ENCODE assay signal across 14 mouse cellular contexts in genomic region chr9:44170691-44171151, GRCm38 (mm10). TPM values are rescaled to one million over a fixed set of nuclear protein-coding genes. Genes with fewer than 3 reads are reported as not detected.
DNase-seq lines count a peak whose midpoint lies in the region; TF ChIP-seq lines count a peak whose summit lies in the region.
"Had no signal": no experiment of that assay in that cellular context is flagged by ENCODE, and none has a peak within 500 bp of the region (broad histone marks: within the 10 kb centered on the region; RNA-seq: fewer than 3 reads in every experiment).

No protein-coding gene starts in this region.

- peaks cover 50% of the 10 kb centered on the region for H3K4me1 ChIP-seq in bone marrow macrophage, adult 2 months (ENCODE audit: control insufficient read depth, insufficient read depth, low read length)
- H3K4me1 ChIP-seq: forebrain, embryonic 12.5 days had no signal

- DNase-seq in adrenal gland, adult 2 months, result peak; percentile 83
- DNase-seq in heart, adult 8-10 months (ENCODE audit: low spot score), result peak; percentile 26
- peak; percentile 27 to 29 for DNase-seq in heart, postnatal 14 days
- DNase-seq in right cerebral cortex, postnatal 25 days, result no peak
- DNase-seq in cerebellum, postnatal 10 days, result no peak
- DNase-seq in ovary, postnatal 14 days (ENCODE audit: low spot score), result no peak
- DNase-seq: left cerebral cortex, postnatal 4 days; lung, postnatal 4 days had no signal

- intact Hi-C loops in heart, postnatal 14 days (cut with DNase I), result no loop called here

- no peak overlapping the region for H3K4me3 ChIP-seq in bone marrow macrophage, adult 2 months (ENCODE audit: insufficient read depth, low read length)
- H3K4me3 ChIP-seq: embryonic facial prominence, embryonic 12.5 days; forebrain, embryonic 12.5 days had no signal

- TF ChIP-seq CTCF in bone marrow macrophage, adult 2 months (IDR thresholded peaks at IDR 0.05; ENCODE audit: low read depth, low read length), result no peak

- TF ChIP-seq POLR2A in bone marrow macrophage, adult 2 months (IDR thresholded peaks at IDR 0.05; ENCODE audit: borderline replicate concordance, low read depth, low read length), result no peak

- H3K27ac ChIP-seq in bone marrow macrophage, adult 2 months (ENCODE audit: insufficient read depth, low read depth, low read length), result peak overlapping the region; percentile 98
- H3K27ac ChIP-seq: embryonic facial prominence, embryonic 12.5 days; forebrain, embryonic 12.5 days; liver, embryonic 14.5 days had no signal

RNA-seq across cellular contexts. Expression of gene Mcam, which starts 36.5 kb away (rescaled TPM):
- 10 to 100 TPM; 30.5 to 52.2 TPM for total RNA-seq in adrenal gland, adult 2 months (2021)
- polyA plus RNA-seq in adrenal gland, adult 2 months (2012; rRNA removed), result 24.9 and 39.4 TPM in 2 replicates
- polyA plus RNA-seq in bone marrow macrophage, adult 2 months (2012; ENCODE audit: insufficient read depth, insufficient read length, missing spikeins), result 0.29 TPM in 1 of 2 replicates, not detected in the other
- 10 to 100 TPM; 20.5 to 35.2 (median 28.1) TPM for total RNA-seq in heart, adult 8-10 months (2022)
- 10 to 100 TPM; 81.2 to 82.3 TPM for total RNA-seq in heart, postnatal 14 days (2021)

RNA-seq across cellular contexts. Expression of gene Rnf26, which starts 57.4 kb away (rescaled TPM):
- total RNA-seq in adrenal gland, adult 2 months (2021), result 10 to 100 TPM; 28.7 to 30.4 TPM
- polyA plus RNA-seq in adrenal gland, adult 2 months (2012; rRNA removed), result 72.9 and 76.9 TPM in 2 replicates
- polyA plus RNA-seq in bone marrow macrophage, adult 2 months (2012; ENCODE audit: insufficient read depth, insufficient read length, missing spikeins), result 24.2 and 25.0 TPM in 2 replicates
- total RNA-seq in heart, adult 8-10 months (2022), result 1 to 10 TPM; 5.2 to 7.0 (median 6.4) TPM
- total RNA-seq in heart, postnatal 14 days (2021), result 10 to 100 TPM; 10.1 to 11.3 TPM

RNA-seq across cellular contexts. Expression of gene Gm49380, which starts 57.4 kb away (rescaled TPM):
- total RNA-seq in adrenal gland, adult 2 months (2021), result under 1 TPM; 0.12 to 0.76 TPM
- polyA plus RNA-seq in adrenal gland, adult 2 months (2012; rRNA removed), result 1.1 TPM in 1 of 2 replicates, not detected in the other
- polyA plus RNA-seq in bone marrow macrophage, adult 2 months (2012; ENCODE audit: insufficient read depth, insufficient read length, missing spikeins), result not detected in 2 replicates
- under 1 TPM; 0.11 to 0.47 (median 0.30) TPM for total RNA-seq in heart, adult 8-10 months (2022)
- under 1 TPM in 1 of 2 experiments, not detected in 1; 0.12 TPM for total RNA-seq in heart, postnatal 14 days (2021)
- total RNA-seq: midbrain, postnatal 0 days had no signal
- polyA plus RNA-seq: CD4-positive, CD25-positive, alpha-beta regulatory T cell, adult 4 months had no signal

Comparison
In these comparisons a context has a peak if more than half of its experiments do, and no peak if none do; other contexts are left out.
1. DNase-seq: peak in adrenal gland, adult 2 months (single experiment), heart, adult 8-10 months (single experiment) and heart, postnatal 14 days (2 of 2); none in right cerebral cortex, postnatal 25 days (single experiment), cerebellum, postnatal 10 days (0 of 2) and ovary, postnatal 14 days (single experiment).